Mouse (Mus musculus): ENCODE data around the gene Mlf2. TPM values are rescaled to one million over a fixed set of nuclear protein-coding genes. Genes with fewer than 3 reads are reported as not detected.

Mlf2 gene
- polyA plus RNA-seq, 1 experiment: 186 TPM

DNA sequence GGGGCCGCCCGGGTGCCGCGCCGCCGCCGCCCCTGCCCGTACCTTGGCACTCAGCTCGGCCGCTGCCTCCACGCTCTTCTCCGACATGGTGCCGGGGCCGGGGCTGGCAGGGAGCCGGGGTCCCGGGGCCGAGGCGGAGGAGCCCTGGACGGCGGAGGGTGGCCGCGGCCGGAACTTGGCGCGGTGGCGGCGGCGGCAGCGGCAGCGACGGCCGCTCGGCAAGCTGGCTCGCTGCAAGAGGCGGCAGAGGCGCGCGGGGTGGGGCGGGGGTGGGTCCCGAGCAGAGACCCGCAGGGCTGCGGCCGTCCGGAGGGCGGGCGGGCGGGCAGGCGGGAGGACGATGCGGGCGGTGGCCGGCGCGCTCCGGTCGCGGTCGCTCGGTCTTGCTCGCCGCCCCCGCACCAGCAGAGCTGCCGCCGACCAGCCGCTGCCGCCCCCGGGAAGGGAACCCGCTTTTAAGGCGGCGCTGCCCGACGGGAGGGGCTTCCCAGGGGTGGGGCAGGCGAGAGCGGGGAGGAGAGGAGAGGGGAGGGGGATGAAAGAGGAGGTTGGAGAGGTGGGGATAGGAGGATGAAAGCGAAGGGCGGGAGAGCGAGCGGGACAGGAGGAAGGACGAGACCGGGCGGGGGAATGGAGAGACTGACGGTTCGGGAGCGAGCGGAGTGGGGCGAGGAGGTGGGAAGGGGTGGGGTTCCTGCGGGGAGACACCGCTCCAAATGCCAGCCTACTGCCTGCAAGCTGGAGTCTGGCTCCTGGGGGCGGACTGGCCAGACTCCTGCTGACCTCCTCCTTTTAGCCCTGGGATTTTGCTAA lies 13.5 kb upstream of the Mlf2 start:
- peaks cover 63% of the 10 kb centered on the region for H3K4me1 ChIP-seq (ENCODE audit: control insufficient read depth, insufficient read depth, low read length)
- H3K4me3 ChIP-seq (ENCODE audit: insufficient read depth, low read length): peak overlapping the region; percentile 82
- no peak for TF ChIP-seq CTCF (IDR thresholded peaks at IDR 0.05; ENCODE audit: low read depth, low read length)
- TF ChIP-seq POLR2A (IDR thresholded peaks at IDR 0.05; ENCODE audit: borderline replicate concordance, low read depth, low read length): no peak
- H3K27ac ChIP-seq (ENCODE audit: insufficient read depth, low read depth, low read length): peak overlapping the region; percentile 73

DNA sequence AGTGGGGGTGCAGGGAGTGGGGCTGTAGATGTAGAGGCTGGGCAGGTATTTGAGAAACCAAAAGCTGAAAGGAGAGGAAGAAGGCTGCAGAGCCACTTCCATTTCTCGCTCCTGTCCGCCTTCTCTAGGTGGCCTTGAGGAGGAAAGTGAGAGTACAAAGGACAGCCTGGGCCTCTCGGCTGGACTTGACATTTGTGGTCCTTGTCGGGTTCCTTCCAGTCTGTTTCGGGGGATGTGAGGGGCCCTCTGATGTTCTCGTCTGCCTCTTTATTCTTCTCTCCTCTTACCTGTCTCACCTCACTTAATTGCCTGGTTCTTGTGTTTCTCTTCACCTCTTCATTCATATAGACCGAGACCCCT lies 12.9 kb upstream of the Mlf2 start:
- Histone ChIP-seq H3K27ac (ENCODE audit: insufficient read depth, low read depth, low read length) (peak overlapping the region; percentile 33; the same call in 1 of the 2 replicates), H3K4me3 (ENCODE audit: insufficient read depth, low read length) (peak overlapping the region; percentile 82), H3K4me1 (ENCODE audit: control insufficient read depth, insufficient read depth, low read length) (peaks cover 57% of the 10 kb centered on the region)
- TF ChIP-seq CTCF (IDR thresholded peaks at IDR 0.05; ENCODE audit: low read depth, low read length) (no peak), POLR2A (IDR thresholded peaks at IDR 0.05; ENCODE audit: borderline replicate concordance, low read depth, low read length) (no peak)

DNA sequence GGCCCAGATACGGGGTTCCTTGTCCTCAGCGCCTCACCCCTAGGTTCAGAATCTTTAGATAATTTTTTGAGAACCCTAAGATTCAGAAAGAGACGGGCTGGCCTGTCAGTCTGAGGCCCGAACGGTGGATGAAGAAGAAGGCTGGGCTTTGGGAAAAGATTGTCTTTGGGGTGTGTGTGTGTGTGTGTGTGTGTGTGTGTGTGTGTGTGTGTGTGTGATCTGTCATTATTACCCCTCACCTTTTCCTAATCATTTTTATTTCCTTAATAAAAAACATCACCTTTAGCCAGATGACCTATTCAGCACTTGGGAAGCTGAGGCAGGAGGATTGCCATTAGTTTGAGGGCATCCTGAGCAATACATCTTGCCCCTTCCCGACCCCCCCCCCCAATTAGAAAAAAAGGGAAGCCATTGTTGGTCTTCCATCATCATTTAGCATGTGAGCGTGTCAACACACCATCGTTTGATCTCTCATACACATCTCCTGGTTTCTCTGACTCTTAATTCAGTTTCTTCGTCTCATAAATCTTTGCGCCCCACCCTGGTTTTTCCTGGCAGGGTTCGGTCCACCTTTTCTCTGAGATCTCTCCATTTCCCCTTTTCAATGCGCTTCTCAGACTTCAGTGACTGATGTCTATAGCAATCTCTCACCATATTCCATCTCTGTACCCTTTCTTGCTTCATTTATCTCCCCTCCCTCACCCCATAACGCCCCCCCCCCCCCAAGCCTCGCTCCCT lies 12.1 kb upstream of the Mlf2 start:
- no peak for TF ChIP-seq POLR2A (IDR thresholded peaks at IDR 0.05; ENCODE audit: borderline replicate concordance, low read depth, low read length)
- no peak for TF ChIP-seq CTCF (IDR thresholded peaks at IDR 0.05; ENCODE audit: low read depth, low read length)
- H3K27ac ChIP-seq (ENCODE audit: insufficient read depth, low read depth, low read length): no peak overlapping the region
- no peak overlapping the region for H3K4me3 ChIP-seq (ENCODE audit: insufficient read depth, low read length)
- peaks cover 52% of the 10 kb centered on the region for H3K4me1 ChIP-seq (ENCODE audit: control insufficient read depth, insufficient read depth, low read length)

DNA sequence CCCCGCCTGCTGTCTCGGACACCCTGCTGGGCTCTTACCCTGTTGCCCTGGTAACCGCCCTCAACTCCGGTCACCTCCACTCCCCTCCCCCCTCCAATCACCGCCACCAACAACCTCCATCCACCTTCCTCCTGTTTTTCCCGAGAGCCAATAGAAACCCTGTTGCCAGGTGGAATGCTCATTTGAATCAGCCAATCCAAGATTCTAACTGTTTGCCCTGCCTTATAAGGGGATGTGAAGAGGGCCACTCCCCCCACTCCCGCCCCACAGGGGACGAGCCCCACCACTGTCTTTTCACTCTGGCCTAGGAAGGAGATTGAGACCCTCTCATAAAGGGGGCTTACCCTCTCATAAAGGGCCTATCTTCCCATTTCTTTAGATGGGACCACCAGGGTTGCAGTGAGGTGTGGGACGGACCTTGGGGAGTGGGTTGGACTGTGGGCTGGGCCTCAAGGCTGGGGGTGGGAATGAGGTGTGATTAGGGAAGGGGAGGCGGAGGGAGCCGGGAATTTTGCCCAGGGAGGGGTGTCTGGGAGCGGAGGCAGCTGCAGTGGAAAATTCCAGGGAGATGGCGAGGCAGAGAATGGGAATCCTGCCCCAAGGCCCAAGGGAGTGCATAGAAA lies 11.4 kb upstream of the Mlf2 start, which contains the start of gene Ptms:
TSS of gene Ptms (minus strand) at position 409 of the 623 bp plus-strand sequence.
- TF ChIP-seq POLR2A (IDR thresholded peaks at IDR 0.05; ENCODE audit: borderline replicate concordance, low read depth, low read length) (no peak), CTCF (IDR thresholded peaks at IDR 0.05; ENCODE audit: low read depth, low read length) (no peak)
- Histone ChIP-seq H3K4me1 (ENCODE audit: control insufficient read depth, insufficient read depth, low read length) (peaks cover 44% of the 10 kb centered on the region), H3K27ac (ENCODE audit: insufficient read depth, low read depth, low read length) (peak within 1 kb of the TSS; percentile 72), H3K4me3 (ENCODE audit: insufficient read depth, low read length) (no peak within 1 kb of the TSS)

DNA sequence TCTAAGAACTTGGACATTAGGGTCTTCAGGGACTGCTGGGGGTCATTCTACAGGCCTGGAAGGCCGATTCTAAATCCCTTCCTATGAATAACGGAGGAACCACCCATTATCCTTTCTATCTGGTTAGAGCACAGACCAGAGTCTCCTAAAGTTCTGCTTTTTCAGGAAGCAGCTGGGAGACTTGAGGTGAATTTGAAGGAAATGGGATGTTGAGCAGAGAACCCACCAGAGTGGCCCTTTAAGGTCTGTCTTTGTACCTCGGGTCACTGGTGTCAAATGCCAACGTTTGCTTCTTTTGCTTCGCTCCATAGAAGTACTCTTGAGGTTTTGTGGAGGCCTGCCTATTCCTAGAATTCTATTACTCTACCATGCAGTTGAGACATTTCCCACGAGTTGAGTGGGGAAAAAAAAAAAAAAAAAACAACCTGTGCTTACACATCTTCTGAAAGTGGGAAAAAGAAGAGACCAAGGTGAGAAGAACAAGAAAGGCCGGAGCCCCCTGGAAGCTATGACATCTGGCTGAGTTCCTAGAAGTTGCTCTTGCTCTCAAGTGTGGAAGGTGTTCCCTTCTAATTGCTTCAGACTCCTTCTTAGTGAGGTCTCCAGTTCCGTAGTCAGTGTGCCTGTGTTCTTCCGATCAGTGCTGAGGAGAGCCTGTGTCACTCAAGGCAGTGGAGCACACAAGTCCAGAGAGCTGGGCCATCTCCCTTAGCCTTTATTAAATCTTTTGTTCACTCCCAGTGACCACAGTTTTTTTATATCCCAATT lies 10.7 kb upstream of the Mlf2 start:
- peaks cover 39% of the 10 kb centered on the region for H3K4me1 ChIP-seq (ENCODE audit: control insufficient read depth, insufficient read depth, low read length)

DNA sequence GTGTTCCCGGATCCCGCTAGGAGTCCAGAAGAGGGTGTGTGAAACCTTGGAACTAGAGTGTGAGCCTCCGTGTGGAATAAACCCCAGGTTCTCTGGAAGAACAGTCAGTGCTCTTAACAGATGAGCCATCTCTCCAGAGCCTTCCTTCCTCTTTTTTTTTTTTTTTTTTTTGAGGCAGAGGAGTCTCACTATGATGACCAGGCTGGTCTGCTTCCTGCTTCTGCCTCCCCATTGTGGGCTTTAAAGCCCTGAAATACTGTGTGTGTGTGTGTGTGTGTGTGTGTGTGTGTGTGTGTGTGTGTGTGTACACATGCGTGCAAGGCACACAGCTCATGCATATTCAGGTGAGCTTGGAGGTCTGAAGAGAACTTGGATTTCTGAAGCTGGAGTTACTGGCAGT lies 9.6 kb upstream of the Mlf2 start:
- TF ChIP-seq POLR2A (IDR thresholded peaks at IDR 0.05; ENCODE audit: borderline replicate concordance, low read depth, low read length) (no peak), CTCF (IDR thresholded peaks at IDR 0.05; ENCODE audit: low read depth, low read length) (no peak)
- peak overlapping the region; percentile 72 for H3K27ac ChIP-seq (ENCODE audit: insufficient read depth, low read depth, low read length)
- no peak overlapping the region for H3K4me3 ChIP-seq (ENCODE audit: insufficient read depth, low read length)
- peaks cover 36% of the 10 kb centered on the region for H3K4me1 ChIP-seq (ENCODE audit: control insufficient read depth, insufficient read depth, low read length)

More for the DNA sequence above, 10.7 kb upstream of the Mlf2 start:
- no peak for TF ChIP-seq POLR2A (IDR thresholded peaks at IDR 0.05; ENCODE audit: borderline replicate concordance, low read depth, low read length)
- TF ChIP-seq CTCF (IDR thresholded peaks at IDR 0.05; ENCODE audit: low read depth, low read length): no peak
- Histone ChIP-seq H3K27ac (ENCODE audit: insufficient read depth, low read depth, low read length) (peak overlapping the region; percentile 72), H3K4me3 (ENCODE audit: insufficient read depth, low read length) (no peak overlapping the region)

DNA sequence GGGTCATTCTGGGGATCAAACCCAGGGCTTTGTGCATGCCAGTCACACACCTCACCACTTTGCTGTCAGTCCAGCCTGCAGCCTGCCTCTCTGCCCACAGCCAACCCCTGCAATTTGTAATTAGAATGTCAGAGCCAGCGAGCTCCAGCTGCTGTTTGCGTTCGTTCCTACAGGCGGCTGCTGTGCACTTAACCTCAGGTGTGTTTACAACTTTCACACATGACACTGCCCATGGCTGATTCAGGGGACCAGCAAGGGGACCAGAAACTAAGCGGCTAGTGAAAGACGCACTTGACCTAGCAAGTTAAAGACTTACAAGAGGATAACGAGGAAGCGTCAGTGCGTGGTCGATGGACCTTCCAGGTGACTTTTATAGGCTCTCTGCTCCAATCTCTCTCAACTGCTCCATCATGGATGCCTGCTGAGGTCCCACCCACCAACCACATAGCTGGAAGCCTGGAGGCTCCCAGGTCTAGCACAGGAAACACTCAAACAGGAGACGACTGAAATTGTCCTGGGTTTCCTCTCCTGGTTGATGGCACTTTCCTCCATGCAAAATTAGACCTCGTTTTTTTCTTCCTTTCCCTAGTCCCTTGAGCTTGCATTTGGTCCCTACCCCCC lies 5.9 kb upstream of the Mlf2 start:
- H3K4me3 ChIP-seq (ENCODE audit: insufficient read depth, low read length): no peak overlapping the region
- TF ChIP-seq CTCF (IDR thresholded peaks at IDR 0.05; ENCODE audit: low read depth, low read length): no peak
- no peak for TF ChIP-seq POLR2A (IDR thresholded peaks at IDR 0.05; ENCODE audit: borderline replicate concordance, low read depth, low read length)
- H3K4me1 ChIP-seq (ENCODE audit: control insufficient read depth, insufficient read depth, low read length): peaks cover 23% of the 10 kb centered on the region
- H3K27ac ChIP-seq (ENCODE audit: insufficient read depth, low read depth, low read length): no peak overlapping the region

DNA sequence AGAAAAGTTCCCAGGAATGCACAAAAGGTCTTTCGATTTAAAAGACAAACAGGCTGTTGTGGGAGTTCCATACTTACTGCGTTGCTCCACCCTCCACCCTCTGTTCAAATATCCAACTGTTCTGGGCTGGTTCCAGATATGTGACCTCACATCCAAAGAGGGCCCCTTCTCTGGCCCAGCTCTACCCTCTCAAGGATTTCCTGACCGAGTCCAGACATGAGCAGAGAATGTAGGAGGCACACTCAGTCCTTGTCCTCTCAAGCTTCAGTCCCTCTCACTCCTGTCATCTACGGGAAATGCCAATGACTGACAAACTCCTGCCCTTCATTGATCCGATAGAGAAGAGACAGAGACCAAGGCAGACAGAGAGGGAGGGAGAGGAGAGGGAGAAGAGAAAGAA lies 5.2 kb upstream of the Mlf2 start:
- Histone ChIP-seq H3K27ac (ENCODE audit: insufficient read depth, low read depth, low read length) (no peak overlapping the region), H3K4me1 (ENCODE audit: control insufficient read depth, insufficient read depth, low read length) (peaks cover 17% of the 10 kb centered on the region), H3K4me3 (ENCODE audit: insufficient read depth, low read length) (no peak overlapping the region)
- TF ChIP-seq POLR2A (IDR thresholded peaks at IDR 0.05; ENCODE audit: borderline replicate concordance, low read depth, low read length): no peak
- TF ChIP-seq CTCF (IDR thresholded peaks at IDR 0.05; ENCODE audit: low read depth, low read length): no peak

DNA sequence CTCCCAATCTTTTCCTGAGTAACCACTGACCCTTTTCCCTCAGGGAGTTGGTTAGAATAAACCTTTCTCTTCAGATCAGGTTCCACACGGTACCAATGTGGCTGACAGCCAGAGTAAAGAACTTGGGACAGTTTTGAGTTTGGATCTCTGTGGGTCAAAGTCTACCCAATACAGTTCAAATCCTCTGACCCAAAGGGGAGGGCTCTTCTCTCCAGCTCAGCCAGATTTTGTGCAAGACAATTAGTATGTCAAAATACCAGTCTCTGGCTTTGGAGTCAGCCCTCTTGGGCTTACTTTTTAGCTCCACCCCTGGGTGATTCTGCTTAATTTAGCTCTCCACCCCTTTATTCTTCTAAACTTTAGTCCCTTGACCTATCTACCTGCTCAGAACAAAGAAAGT lies 955 bp upstream of the Mlf2 start:
- no peak for TF ChIP-seq CTCF (IDR thresholded peaks at IDR 0.05; ENCODE audit: low read depth, low read length)
- Histone ChIP-seq H3K4me1 (ENCODE audit: control insufficient read depth, insufficient read depth, low read length) (peaks cover 14% of the 10 kb centered on the region), H3K27ac (ENCODE audit: insufficient read depth, low read depth, low read length) (peak overlapping the region; percentile 38), H3K4me3 (ENCODE audit: insufficient read depth, low read length) (peak overlapping the region; percentile 51)

Data from bone marrow macrophage, adult 2 months (primary cell).